Mouse (Mus musculus) layer of hippocampus, postnatal 36 days (tissue): ENCODE results near the gene Zbp1. TPM values are rescaled to one million over a fixed set of nuclear protein-coding genes. Genes with fewer than 3 reads are reported as not detected.

Experiments used
- DNase-seq, 2 experiments: peaks; one replicate each; pipeline ENCODE4 v3.0.0; 2022
- total RNA-seq, 2 experiments: library from RNA; stranded (reverse); gene quantifications; 2 replicates each; pipeline ENCODE4 v1.2.3; 2021

The Zbp1 gene
- total RNA-seq, 2 experiments from 2014 or later = 0.35 TPM; not detected in 1

GRCm38 (mm10) chr2:173177481-173177880 lies 41.2 kb downstream of the Zbp1 start:
- DNase-seq = no peak

- peak in 1 of 2 experiments; percentile 0 for DNase-seq
These were observed 43.0 kb downstream of the Zbp1 start for GRCm38 (mm10) chr2:173175703-173176102.

GRCm38 (mm10) chr2:173174569-173174968 lies 44.2 kb downstream of the Zbp1 start:
- DNase-seq = no peak

GRCm38 (mm10) chr2:173173521-173174511 lies 44.9 kb downstream of the Zbp1 start:
- peak; percentile 76 to 78 for DNase-seq

GRCm38 (mm10) chr2:173173008-173173407 lies 45.7 kb downstream of the Zbp1 start:
- peak in 1 of 2 experiments; percentile 42 for DNase-seq

GRCm38 (mm10) chr2:173172386-173172785 lies 46.3 kb downstream of the Zbp1 start:
- no peak for DNase-seq

GRCm38 (mm10) chr2:173171956-173172355 lies 46.8 kb downstream of the Zbp1 start:
- no peak for DNase-seq

GRCm38 (mm10) chr2:173171470-173171869 lies 47.3 kb downstream of the Zbp1 start:
- no peak for DNase-seq

- DNase-seq = no peak
These were observed 48.0 kb downstream of the Zbp1 start for GRCm38 (mm10) chr2:173170715-173171114.

GRCm38 (mm10) chr2:173170081-173170480 lies 48.6 kb downstream of the Zbp1 start:
- no peak for DNase-seq

- DNase-seq = peak in 1 of 2 experiments; percentile 19
These were observed 50.3 kb downstream of the Zbp1 start for GRCm38 (mm10) chr2:173168411-173168851.

- DNase-seq = no peak
These were observed 53.4 kb downstream of the Zbp1 start for GRCm38 (mm10) chr2:173165357-173165756.

- no peak for DNase-seq
These were observed 53.8 kb downstream of the Zbp1 start for GRCm38 (mm10) chr2:173164946-173165345.

- no peak for DNase-seq
These were observed 54.4 kb downstream of the Zbp1 start for GRCm38 (mm10) chr2:173164358-173164757.

GRCm38 (mm10) chr2:173163380-173163779 lies 55.3 kb downstream of the Zbp1 start:
- DNase-seq = no peak

- peak in 1 of 2 experiments; percentile 14 for DNase-seq
These were observed 59.1 kb downstream of the Zbp1 start for GRCm38 (mm10) chr2:173159354-173160311.

GRCm38 (mm10) chr2:173158390-173159055 lies 60.2 kb downstream of the Zbp1 start:
- DNase-seq = no peak

GRCm38 (mm10) chr2:173157871-173158270 lies 60.9 kb downstream of the Zbp1 start:
- no peak for DNase-seq

- DNase-seq = no peak
These were observed 61.3 kb downstream of the Zbp1 start for GRCm38 (mm10) chr2:173157376-173157775.

- no peak for DNase-seq
These were observed 61.8 kb downstream of the Zbp1 start for GRCm38 (mm10) chr2:173156923-173157322.
